Mouse (Mus musculus) midbrain, postnatal 0 days (tissue): ENCODE measurements at regions not wholly inside any gene's neighbourhood (a gene's known extent, or its start where the extent isn't known, plus 50 kb on each side); places are given as distances from the start of the nearest gene placed in this dataset.
A peak's percentile ranks its signal among the peaks of the same experiment; 100 is the strongest.

Source experiments
- ATAC-seq: fragments of 200-750 bp; cut with Nextera tagmentation; 2 replicates; pipeline ENCODE4 v1.8.0; 2017; ENCODE audit warnings: moderate number of reproducible peaks, mild to moderate bottlenecking, moderate TSS enrichment, moderate library complexity; ENCODE audit not compliant: low FRiP score
- DNase-seq: peaks from one replicate; pipeline ENCODE4 v3.0.0-alpha.2; 2015; ENCODE audit warnings: low spot score
- H3K27ac ChIP-seq: fragments of 300-500 bp; sonication (generic); 2 replicates; pipeline ENCODE4 v1.5.1; 2014; ENCODE audit warnings: low read depth, mild to moderate bottlenecking, low read length, mixed read lengths
- H3K27me3 ChIP-seq: fragments of 300-500 bp; sonication (generic); 2 replicates; pipeline ENCODE4 v1.6.1; 2014; ENCODE audit warnings: low read length, control low read depth, mixed read lengths; ENCODE audit not compliant: insufficient read depth
- H3K36me3 ChIP-seq: fragments of 300-500 bp; sonication (generic); 2 replicates; pipeline ENCODE4 v1.6.1; 2014; ENCODE audit warnings: low read length, control low read depth, mixed read lengths; ENCODE audit not compliant: insufficient read depth
- H3K4me1 ChIP-seq: fragments of 300-500 bp; sonication (generic); 2 replicates; pipeline ENCODE4 v1.6.1; 2014; ENCODE audit warnings: mild to moderate bottlenecking, control low read depth, antibody characterized with exemption, low read length, mixed read lengths; ENCODE audit not compliant: insufficient read depth
- H3K4me2 ChIP-seq: fragments of 300-500 bp; sonication (generic); 2 replicates; pipeline ENCODE4 v1.6.1; 2014; ENCODE audit warnings: low read depth, mild to moderate bottlenecking, low read length, mixed read lengths; ENCODE audit not compliant: poor library complexity, severe bottlenecking
- H3K4me3 ChIP-seq: fragments of 300-500 bp; sonication (generic); 2 replicates; pipeline ENCODE4 v1.5.1; 2014; ENCODE audit warnings: low read depth, mild to moderate bottlenecking, low read length, moderate library complexity
- H3K9ac ChIP-seq: fragments of 300-500 bp; sonication (generic); replicated peaks from 2 replicates; pipeline ENCODE4 v1.6.1; 2014; ENCODE audit warnings: mild to moderate bottlenecking, low read length, moderate library complexity, mixed read lengths; ENCODE audit not compliant: poor library complexity, severe bottlenecking
- H3K9me3 ChIP-seq: fragments of 300-500 bp; sonication (generic); 2 replicates; pipeline ENCODE4 v1.6.1; 2016; ENCODE audit warnings: low read length, control low read depth
- CTCF ChIP-seq: IDR thresholded peaks from 2 replicates; pipeline ENCODE4 v1.5.1; 2016; ENCODE audit warnings: antibody characterized with exemption, mild to moderate bottlenecking
- WGBS: fragments of 180-500 bp; shearing (Covaris S2); extraction: QIAGEN DNeasy Blood & Tissue Kit; methylation state at CpG from one replicate; pipeline ENCODE4 v1.1.7; 2014; 5-methylcytosine and 5-hydroxymethylcytosine counted together

- Histone ChIP-seq H3K36me3 (no peaks in the 10 kb centered on the region), H3K4me1 (no peaks in the 10 kb centered on the region), H3K9ac (no peak overlapping the region), H3K27me3 (no peaks in the 10 kb centered on the region), H3K4me2 (no peak overlapping the region), H3K9me3 (no peaks in the 10 kb centered on the region), H3K27ac (no peak overlapping the region), H3K4me3 (no peak overlapping the region)
- 42% methylated on average over 3 of the region's 3 CpGs for WGBS
- ATAC-seq (peak; percentile 65; the same call in 1 of the 2 replicates), DNase-seq (peak; percentile 88)
- no peak for TF ChIP-seq CTCF
Measured at GRCm38 (mm10) chr4:64200151-64200807, 153.5 kb upstream of the Tnc start.

- H3K4me1 ChIP-seq = no peaks in the 10 kb centered on the region
- H3K36me3 ChIP-seq = no peaks in the 10 kb centered on the region
- DNase-seq = no peak
- H3K9me3 ChIP-seq = no peaks in the 10 kb centered on the region
- H3K27me3 ChIP-seq = no peaks in the 10 kb centered on the region
- TF ChIP-seq CTCF = no peak
- no peak overlapping the region for H3K9ac ChIP-seq
- ATAC-seq = no peak
- H3K27ac ChIP-seq = no peak overlapping the region
- H3K4me3 ChIP-seq = no peak overlapping the region
- no peak overlapping the region for H3K4me2 ChIP-seq
Measured at GRCm38 (mm10) chr4:64184986-64185385, 138.2 kb upstream of the Tnc start.

DNA sequence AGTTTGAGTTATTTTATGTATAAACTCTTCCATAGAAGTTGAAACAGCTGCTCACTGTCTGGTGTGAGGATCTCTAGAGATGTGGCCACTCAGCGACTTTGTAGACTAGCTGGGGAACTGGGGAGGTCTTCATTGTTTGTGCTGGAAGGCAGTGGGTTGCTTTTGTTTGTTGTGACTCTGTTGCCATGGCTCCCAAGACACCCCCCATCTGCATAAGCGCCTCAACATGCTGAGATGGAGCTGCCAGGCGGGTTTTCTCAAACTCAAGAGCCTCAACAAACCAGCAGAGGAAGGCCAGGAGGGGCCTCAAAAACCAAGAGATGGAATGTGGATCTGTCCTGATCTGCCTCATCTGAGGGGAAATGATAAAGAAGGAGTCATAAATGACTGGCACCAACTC is 129.1 kb upstream of the Tnc start:
- H3K36me3 ChIP-seq = no peaks in the 10 kb centered on the region
- 19% methylated on average over 3 of the region's 3 CpGs for WGBS
- no peak overlapping the region for H3K4me3 ChIP-seq
- H3K27me3 ChIP-seq = no peaks in the 10 kb centered on the region
- H3K4me2 ChIP-seq = no peak overlapping the region
- DNase-seq (peak; percentile 36), ATAC-seq (no peak)
- H3K9ac ChIP-seq = no peak overlapping the region
- no peaks in the 10 kb centered on the region for H3K9me3 ChIP-seq
- H3K4me1 ChIP-seq = no peaks in the 10 kb centered on the region
- H3K27ac ChIP-seq = no peak overlapping the region
- TF ChIP-seq CTCF = no peak

- no peaks in the 10 kb centered on the region for H3K27me3 ChIP-seq
- ATAC-seq = no peak
- no peak overlapping the region for H3K27ac ChIP-seq
- H3K9me3 ChIP-seq = no peaks in the 10 kb centered on the region
- H3K4me2 ChIP-seq = no peak overlapping the region
- TF ChIP-seq CTCF = no peak
- whole genome bisulfite sequencing = 94% methylated on average over 3 of the region's 3 CpGs
- no peaks in the 10 kb centered on the region for H3K4me1 ChIP-seq
- H3K9ac ChIP-seq = no peak overlapping the region
- H3K4me3 ChIP-seq = no peak overlapping the region
- no peaks in the 10 kb centered on the region for H3K36me3 ChIP-seq
- no peak for DNase-seq
Measured at GRCm38 (mm10) chr4:64171476-64171875, 124.7 kb upstream of the Tnc start.

DNA sequence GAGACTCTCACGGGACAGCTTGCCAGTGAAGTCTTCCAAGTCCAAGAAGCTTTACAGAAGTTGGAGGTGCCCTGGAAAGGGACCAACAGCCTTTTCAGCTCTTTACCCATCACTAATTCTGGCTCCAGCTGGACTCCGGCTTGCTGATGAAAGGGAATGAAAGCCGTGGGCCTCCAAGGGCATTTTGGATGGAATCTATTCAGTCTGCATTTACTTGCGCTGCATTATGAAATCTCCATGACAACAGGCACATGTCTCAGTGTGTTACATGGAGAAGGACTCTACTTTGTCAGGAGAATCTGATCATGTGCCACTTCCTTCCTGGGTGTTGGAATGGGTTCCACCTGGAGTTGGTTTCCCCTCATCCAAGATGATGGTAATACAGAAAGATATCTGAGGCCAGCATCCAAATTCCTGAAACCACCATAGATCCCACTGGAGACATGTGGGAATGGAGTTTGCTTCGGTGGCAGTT is 102.2 kb upstream of the Tnc start:
- Histone ChIP-seq H3K36me3 (no peaks in the 10 kb centered on the region), H3K4me2 (no peak overlapping the region), H3K9me3 (no peaks in the 10 kb centered on the region), H3K9ac (no peak overlapping the region), H3K4me3 (no peak overlapping the region), H3K27me3 (no peaks in the 10 kb centered on the region), H3K4me1 (no peaks in the 10 kb centered on the region), H3K27ac (no peak overlapping the region)
- ATAC-seq (peak; percentile 83), DNase-seq (peak; percentile 94)
- WGBS = 30% methylated on average over 5 of the region's 5 CpGs
- no peak for TF ChIP-seq CTCF

GRCm38 (mm10) chr4:64145924-64146323 is 99.1 kb upstream of the Tnc start:
- WGBS = 59% methylated on average over 2 of the region's 2 CpGs
- ATAC-seq = no peak
- peak; percentile 46 for DNase-seq

More at GRCm38 (mm10) chr4:64145924-64146323, 99.1 kb upstream of the Tnc start:
- TF ChIP-seq CTCF = no peak
- Histone ChIP-seq H3K4me3 (no peak overlapping the region), H3K27me3 (no peaks in the 10 kb centered on the region), H3K4me2 (no peak overlapping the region), H3K9ac (no peak overlapping the region), H3K27ac (no peak overlapping the region), H3K4me1 (no peaks in the 10 kb centered on the region), H3K9me3 (no peaks in the 10 kb centered on the region), H3K36me3 (no peaks in the 10 kb centered on the region)
